Mouse (Mus musculus) layer of hippocampus, adult 8-10 months (tissue): ENCODE measurements around the gene Hscb. TPM values are rescaled to one million over a fixed set of nuclear protein-coding genes. Genes with fewer than 3 reads are reported as not detected.

Source experiments
- DNase-seq, 2 experiments: peaks; one replicate each; pipeline ENCODE4 v3.0.0; 2022; ENCODE audit warnings: low spot score in 2 of 2
- total RNA-seq, 4 experiments: library from RNA; stranded (reverse); gene quantifications; 2 replicates each; pipeline ENCODE4 v1.2.4; 2022

The Hscb gene
- total RNA-seq, 4 experiments from 2014 or later: 12.6 to 17.6 (median 14.5) TPM

GRCm38 (mm10) chr5:110831036-110831720 is 8.4 kb downstream of the Hscb start:
- no peak for DNase-seq

- no peak for DNase-seq
These were observed 12.0 kb downstream of the Hscb start for GRCm38 (mm10) chr5:110827576-110827975.

DNA sequence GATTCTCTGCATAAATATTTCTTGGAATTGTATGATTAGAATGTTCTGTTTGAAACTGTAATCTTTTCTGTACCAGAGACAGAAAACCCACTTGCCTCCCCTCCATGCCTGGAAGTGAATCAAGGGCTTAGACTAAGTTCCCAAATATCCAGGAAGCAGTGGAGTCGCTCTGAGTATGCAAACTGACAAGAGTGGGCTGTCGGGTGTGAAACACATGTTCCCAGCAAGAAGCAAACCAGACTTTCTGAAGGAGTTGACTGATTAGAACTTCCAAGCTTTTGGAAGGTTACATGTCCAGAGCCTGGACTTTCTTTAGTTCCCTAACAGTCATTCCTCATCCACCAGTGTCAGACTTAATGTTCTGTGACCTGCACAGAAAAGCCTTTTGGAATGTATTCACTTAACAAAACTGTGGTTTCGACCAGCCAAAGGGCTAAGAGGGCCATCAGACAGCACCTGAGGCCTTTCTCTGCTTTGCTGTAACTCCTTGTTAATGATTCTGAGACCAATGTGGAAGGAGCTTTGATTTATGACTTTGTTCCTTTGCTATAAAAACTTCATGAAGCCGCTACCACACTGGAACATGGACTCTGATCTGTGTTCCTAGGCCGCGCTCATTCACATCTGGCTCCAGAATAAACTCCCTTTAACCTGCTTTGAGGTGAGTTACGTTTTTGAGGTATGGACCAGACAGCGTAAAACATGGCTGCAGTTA is 12.6 kb downstream of the Hscb start:
- no peak for DNase-seq

DNA sequence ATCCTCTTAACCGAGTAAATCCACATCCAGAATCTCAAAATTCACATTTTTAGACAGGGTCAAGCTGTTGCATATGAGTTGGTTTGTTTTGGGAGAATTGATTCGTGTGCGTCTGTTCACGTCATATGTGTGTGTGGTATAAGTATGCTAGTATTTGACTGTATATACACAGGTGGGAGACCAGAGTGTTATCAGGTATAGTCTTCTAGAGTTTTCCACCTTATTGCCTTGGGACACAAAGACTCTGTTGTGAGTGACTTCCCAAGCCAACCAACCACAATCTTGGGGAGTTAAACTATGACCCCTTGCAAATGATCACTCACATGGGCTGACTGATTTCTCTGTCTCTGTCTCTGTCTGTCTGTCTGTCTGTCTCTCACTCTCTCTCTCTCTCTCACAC is 15.2 kb downstream of the Hscb start:
- no peak for DNase-seq

DNA sequence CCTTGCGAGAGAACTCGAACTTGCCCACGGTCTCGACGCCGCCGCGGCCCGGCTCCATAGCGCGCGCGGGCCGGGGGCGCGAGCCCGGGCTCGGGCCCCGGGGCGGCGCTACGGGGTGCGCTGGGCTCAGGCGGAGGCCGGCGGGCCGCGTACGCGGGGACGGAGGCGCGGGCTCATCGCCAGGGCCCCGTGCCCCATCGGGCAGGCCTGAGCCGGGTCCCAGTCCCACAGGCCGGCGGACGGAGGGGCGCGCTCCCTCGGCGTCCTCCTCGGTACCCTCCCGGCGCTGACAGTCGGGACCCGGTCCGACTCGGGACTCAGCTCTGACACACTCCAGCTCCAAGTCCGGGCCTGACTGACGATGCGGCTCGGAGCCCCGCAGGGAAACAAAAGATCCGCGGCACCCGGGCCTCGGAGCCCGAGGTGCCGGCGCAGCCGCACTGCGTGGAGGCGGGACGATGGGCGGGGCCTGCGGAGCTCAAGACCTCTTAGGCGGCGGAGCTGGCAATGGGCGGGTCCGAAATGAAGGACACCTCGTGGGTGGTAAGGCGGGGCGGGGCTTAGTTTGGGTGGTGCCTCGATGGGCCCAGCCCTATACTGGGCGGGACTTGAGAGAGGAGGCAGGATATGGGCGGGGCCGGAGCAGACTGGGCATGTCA is 29.8 kb downstream of the Hscb start, which contains the start of gene Ulk1:
Gene Ulk1, minus strand, starts transcription at position 431 of the 659 bp plus-strand sequence.
- DNase-seq: peak; percentile 99

DNA sequence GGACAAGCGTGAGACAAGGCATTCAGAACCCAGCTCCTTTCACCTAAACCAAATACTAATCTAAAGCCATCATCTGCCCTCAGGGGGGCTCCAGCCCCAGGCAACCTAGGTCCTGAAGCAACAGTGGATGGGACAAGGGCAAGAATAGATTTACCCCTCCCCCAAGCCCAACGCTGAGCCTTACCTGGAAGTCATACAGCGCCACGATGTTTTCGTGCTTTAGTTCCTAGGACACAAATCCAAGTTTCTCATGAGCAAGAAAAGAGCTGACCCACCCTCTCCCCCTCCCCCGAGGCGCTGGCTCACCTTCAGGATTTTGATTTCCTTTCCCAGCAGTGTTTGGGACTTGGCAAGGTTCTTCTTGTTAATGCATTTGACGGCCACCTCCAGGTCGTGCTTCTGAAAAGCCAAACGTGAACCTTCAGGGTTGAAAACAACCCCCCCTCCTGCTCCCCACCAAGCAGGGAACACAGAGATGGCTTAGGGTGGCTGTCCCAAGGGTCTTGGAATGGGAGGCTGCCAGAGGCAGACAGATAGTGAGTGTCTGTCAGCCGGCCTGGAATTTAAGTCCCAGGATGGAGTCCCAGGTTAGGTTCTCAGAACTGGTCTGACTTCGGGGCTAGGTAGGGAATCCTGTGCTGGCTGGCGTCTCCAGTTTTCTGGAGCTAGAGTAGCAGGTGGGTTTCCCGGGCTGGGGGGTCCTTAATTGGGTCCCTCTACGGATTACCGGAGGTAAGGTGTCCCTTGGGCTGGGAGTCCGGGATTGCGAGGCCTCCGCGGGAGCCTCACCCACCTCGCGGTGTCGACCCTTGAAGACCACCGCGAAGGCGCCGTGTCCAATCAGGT is 30.5 kb downstream of the Hscb start:
- DNase-seq: no peak

- DNase-seq: peak; percentile 71 to 75
These were observed 31.4 kb downstream of the Hscb start for GRCm38 (mm10) chr5:110808061-110808631.

- no peak for DNase-seq
These were observed 32.1 kb downstream of the Hscb start for GRCm38 (mm10) chr5:110807453-110807852.

- DNase-seq: no peak
These were observed 32.9 kb downstream of the Hscb start for GRCm38 (mm10) chr5:110806676-110807075.

- no peak for DNase-seq
These were observed 33.4 kb downstream of the Hscb start for GRCm38 (mm10) chr5:110806154-110806553.

DNA sequence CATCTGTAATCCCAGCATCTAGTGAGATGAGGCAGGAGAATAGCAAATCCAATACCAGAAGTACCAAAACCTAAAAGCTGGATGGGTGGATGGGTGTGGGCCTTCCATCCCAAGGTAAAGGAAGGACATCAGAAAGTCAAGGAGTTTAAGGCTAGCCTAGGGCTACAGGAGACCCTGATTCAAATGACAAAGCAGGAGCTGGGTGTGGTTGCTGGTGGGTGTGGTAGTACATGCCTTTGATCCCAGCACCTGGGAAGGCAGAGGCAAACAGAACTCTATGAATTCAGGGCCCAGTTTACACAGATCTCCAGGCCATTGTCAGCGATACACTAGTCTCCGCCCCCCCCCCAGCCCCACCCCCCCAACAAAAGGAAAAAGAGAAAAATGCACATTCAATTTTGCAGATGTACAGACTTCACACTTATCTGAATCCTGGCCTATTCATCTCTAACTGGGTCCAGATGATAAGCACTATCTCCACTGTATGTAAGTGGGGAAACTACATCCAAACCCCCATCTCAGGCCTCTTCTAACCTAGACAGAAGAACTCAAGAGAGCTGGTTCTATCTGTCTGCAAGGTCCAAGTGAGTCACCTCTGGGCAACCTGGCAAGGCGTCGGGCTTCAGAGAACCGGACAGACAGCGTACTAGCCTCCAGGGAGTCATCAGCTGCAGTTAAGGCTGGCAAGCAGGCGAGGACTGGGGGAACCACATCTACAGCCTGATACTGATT is 35.4 kb downstream of the Hscb start:
- no peak for DNase-seq

DNA sequence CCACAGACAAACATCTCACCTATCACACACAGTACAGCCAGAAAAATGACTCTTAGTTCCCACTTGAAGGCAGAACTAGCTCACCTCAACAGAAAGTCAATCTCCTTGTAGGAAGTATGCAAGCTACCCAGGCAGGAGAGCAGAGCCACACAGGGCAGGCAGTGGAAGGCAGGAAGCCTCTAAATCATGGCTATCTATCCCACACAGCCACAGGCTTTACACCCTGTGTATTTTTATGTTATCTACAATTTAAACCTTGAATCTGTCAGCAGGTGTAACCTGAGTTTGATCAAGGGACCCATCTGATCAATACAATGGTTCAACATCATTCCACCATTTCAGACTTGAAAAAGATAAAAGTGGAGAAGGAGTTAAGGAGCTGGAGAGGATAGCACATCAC is 36.8 kb downstream of the Hscb start:
- DNase-seq: no peak

DNA sequence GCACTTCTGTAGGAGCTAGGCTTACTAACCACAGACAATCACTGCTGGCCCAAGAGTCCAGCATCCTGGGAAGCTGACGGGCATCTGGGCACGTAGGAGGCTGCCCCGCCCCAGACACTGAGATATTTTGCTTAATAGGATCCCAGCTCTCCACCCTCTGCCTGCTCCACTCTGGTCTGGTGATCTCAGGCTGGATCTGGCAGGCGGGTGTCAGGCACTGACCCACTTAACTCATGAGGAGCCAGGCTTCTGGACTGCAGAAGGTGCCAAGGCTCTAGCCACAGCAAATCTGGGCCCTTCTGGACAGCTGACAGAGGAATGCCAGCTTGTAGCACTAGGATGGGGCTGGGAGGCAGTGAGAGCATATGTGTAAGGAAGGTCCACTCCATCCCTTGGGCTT is 37.4 kb downstream of the Hscb start:
- no peak for DNase-seq

DNA sequence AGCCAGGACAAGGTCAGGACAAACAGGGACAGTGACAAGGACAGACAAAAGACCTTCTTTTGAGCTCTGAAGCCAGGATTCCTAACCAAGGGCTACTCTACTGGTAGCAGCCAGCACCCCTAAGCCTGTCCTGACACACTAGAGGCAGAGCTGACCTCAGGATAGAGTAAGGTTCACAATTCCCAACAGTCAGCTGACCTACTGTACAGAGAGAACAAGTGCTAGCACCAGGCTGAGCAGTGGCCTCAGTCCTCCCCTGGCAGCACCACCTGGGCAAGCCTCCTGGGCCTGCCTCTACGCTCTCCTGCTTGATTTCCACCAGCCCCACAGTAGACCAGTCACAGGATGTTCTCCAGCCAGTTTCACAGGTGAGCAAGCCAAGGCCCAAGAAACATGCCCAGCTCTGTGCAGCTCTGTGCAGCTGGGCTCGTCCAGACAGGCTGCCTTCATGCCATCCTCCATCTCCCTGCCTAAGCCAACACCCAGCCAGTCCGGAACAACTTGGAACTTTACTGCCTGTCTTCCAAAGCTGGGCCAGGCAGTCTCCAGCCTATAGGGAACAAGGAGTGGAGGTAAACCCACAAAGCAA is 38.4 kb downstream of the Hscb start:
- DNase-seq: no peak

- DNase-seq: no peak
These were observed 41.9 kb downstream of the Hscb start for GRCm38 (mm10) chr5:110797696-110798095.

- DNase-seq: no peak
These were observed 45.2 kb downstream of the Hscb start for GRCm38 (mm10) chr5:110794363-110794762.

GRCm38 (mm10) chr5:110788684-110789083 is 50.9 kb downstream of the Hscb start:
- DNase-seq: no peak

DNA sequence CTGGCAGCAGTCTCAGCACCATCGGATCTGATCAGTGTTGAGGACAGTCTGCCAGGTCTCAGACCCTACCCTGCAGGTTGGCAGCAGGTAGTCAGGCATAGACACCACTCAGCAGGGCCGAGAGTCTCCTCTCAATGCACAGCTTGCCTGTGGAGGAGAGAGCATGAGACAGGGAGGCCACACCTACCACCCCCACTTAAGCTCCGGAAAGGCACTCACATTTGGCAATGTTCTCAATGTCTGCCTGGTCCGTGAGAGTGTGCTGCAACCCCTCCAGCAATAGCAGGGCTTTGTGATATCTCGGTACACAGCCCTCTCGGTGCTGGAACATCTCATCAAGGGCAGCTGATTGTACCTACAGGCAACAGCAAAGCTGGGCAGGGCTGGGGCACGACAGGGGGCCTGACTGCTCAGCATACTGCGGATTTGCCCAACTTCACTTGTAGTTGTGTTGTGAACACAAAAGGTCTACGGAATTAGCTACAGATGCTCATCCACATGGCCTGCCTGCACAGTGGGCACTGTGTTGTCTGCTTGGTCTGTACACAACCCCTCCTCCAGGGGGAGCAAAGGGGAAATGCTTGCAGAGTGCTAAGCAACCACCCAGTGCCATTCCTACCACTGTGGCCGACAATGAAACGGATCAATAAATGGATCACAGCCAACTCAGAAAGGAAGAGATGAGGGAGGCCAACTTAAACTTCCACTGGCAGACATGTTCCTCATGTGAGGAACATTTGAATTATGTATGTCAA is 53.3 kb downstream of the Hscb start:
- DNase-seq: no peak

DNA sequence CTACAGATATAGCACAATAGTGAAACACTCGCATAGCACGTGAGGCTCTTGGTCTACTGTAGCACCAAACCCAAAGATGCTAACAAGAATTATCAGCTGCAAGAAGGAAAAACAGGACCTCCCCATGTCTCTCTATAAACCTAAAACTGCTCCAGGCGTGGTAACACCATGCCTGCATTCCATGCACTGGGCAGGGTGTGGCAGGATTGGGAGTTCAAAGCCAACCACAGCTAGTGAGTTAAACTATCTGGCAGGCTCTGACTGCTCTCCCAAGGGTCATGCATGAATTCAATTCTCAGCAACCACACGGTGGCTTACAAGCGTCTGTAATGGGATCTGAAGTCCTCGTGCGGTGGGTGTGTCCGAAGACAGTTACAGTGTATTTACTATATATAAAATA is 56.4 kb downstream of the Hscb start:
- no peak for DNase-seq
